Mouse (Mus musculus): ENCODE results near the gene Mark1. TPM values are rescaled to one million over a fixed set of nuclear protein-coding genes. Genes with fewer than 3 reads are reported as not detected.

Gene Mark1
- polyA plus RNA-seq, 1 experiment from 2014 or later = 2.2 TPM

DNA sequence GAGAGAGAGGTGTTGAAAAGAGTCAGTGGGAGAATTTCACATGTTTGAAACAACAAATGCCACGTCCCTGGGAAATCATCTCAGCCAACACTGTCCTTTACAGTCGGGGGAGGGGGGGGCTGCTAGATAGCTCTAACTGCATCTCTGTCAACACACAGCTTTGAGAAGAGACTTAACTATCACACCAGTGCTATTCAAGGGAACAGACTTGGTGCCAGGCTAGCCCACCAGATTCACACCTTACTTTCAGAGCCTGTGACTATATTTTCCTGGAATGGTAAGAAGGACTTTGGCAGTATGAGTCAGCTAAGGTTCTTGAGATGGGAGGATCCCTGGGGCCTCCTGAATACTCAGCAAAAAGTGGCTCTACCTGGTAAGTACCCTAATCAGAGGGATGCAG is 122.1 kb downstream of the Mark1 start:
- H3K4me1 ChIP-seq (ENCODE audit: control insufficient read depth, insufficient read depth, low read length) = 0 out of 2 replicates have a peak, but pooled peaks cover 3% of the 10 kb centered on the region
- no peak overlapping the region for H3K27ac ChIP-seq (ENCODE audit: low read depth, low read length)
- no peaks in the 10 kb centered on the region for H3K36me3 ChIP-seq (ENCODE audit: control insufficient read depth, insufficient read depth, low read length)
- peaks cover 15% of the 10 kb centered on the region for H3K27me3 ChIP-seq (ENCODE audit: control insufficient read depth, insufficient read depth, low read length)
- 48% methylated on average over 2 of the region's 2 CpGs for WGBS (ENCODE audit: insufficient replicate concordance)
- H3K9me3 ChIP-seq (replicated peaks; ENCODE audit: control insufficient read depth, low read length) = no peaks in the 10 kb centered on the region
- no peak overlapping the region for H3K4me2 ChIP-seq
- H3K9ac ChIP-seq (ENCODE audit: low read depth, low read length) = no peak overlapping the region
- H3K4me3 ChIP-seq (ENCODE audit: low read depth, low read length) = no peak overlapping the region
- ATAC-seq (replicated peaks; ENCODE audit: insufficient number of reproducible peaks, low FRiP score, low TSS enrichment) = no peak

- H3K4me2 ChIP-seq = no peak overlapping the region
- no peaks in the 10 kb centered on the region for H3K36me3 ChIP-seq (ENCODE audit: control insufficient read depth, insufficient read depth, low read length)
- H3K4me3 ChIP-seq (ENCODE audit: low read depth, low read length) = no peak overlapping the region
- WGBS (ENCODE audit: insufficient replicate concordance) = 81% methylated on average over 11 of the region's 11 CpGs
- no peak overlapping the region for H3K9ac ChIP-seq (ENCODE audit: low read depth, low read length)
- no peaks in the 10 kb centered on the region for H3K9me3 ChIP-seq (replicated peaks; ENCODE audit: control insufficient read depth, low read length)
- no peak for ATAC-seq (replicated peaks; ENCODE audit: insufficient number of reproducible peaks, low FRiP score, low TSS enrichment)
- no peak overlapping the region for H3K27ac ChIP-seq (ENCODE audit: low read depth, low read length)
- H3K4me1 ChIP-seq (ENCODE audit: control insufficient read depth, insufficient read depth, low read length) = no peaks in the 10 kb centered on the region
- no peaks in the 10 kb centered on the region for H3K27me3 ChIP-seq (ENCODE audit: control insufficient read depth, insufficient read depth, low read length)
Measured at GRCm38 (mm10) chr1:184873910-184874309, 125.5 kb downstream of the Mark1 start.

GRCm38 (mm10) chr1:184872069-184872819 is 127.1 kb downstream of the Mark1 start:
- no peaks in the 10 kb centered on the region for H3K9me3 ChIP-seq (replicated peaks; ENCODE audit: control insufficient read depth, low read length)
- no peak overlapping the region for H3K27ac ChIP-seq (ENCODE audit: low read depth, low read length)
- no peak for ATAC-seq (replicated peaks; ENCODE audit: insufficient number of reproducible peaks, low FRiP score, low TSS enrichment)
- no peak overlapping the region for H3K4me2 ChIP-seq
- H3K4me3 ChIP-seq (ENCODE audit: low read depth, low read length) = no peak overlapping the region
- H3K9ac ChIP-seq (ENCODE audit: low read depth, low read length) = no peak overlapping the region
- no peaks in the 10 kb centered on the region for H3K4me1 ChIP-seq (ENCODE audit: control insufficient read depth, insufficient read depth, low read length)
- H3K27me3 ChIP-seq (ENCODE audit: control insufficient read depth, insufficient read depth, low read length) = no peaks in the 10 kb centered on the region
- 69% methylated on average over 7 of the region's 7 CpGs for WGBS (ENCODE audit: insufficient replicate concordance)
- H3K36me3 ChIP-seq (ENCODE audit: control insufficient read depth, insufficient read depth, low read length) = no peaks in the 10 kb centered on the region

GRCm38 (mm10) chr1:184871506-184871905 is 127.9 kb downstream of the Mark1 start:
- H3K9ac ChIP-seq (ENCODE audit: low read depth, low read length) = no peak overlapping the region
- WGBS (ENCODE audit: insufficient replicate concordance) = 72% methylated on average over 1 of the region's 1 CpGs
- H3K4me3 ChIP-seq (ENCODE audit: low read depth, low read length) = no peak overlapping the region
- no peaks in the 10 kb centered on the region for H3K27me3 ChIP-seq (ENCODE audit: control insufficient read depth, insufficient read depth, low read length)
- H3K4me2 ChIP-seq = no peak overlapping the region
- no peak; the same call in 1 of the 2 replicates for ATAC-seq (replicated peaks; ENCODE audit: insufficient number of reproducible peaks, low FRiP score, low TSS enrichment)
- no peaks in the 10 kb centered on the region for H3K36me3 ChIP-seq (ENCODE audit: control insufficient read depth, insufficient read depth, low read length)
- no peaks in the 10 kb centered on the region for H3K9me3 ChIP-seq (replicated peaks; ENCODE audit: control insufficient read depth, low read length)
- H3K27ac ChIP-seq (ENCODE audit: low read depth, low read length) = no peak overlapping the region
- no peaks in the 10 kb centered on the region for H3K4me1 ChIP-seq (ENCODE audit: control insufficient read depth, insufficient read depth, low read length)

GRCm38 (mm10) chr1:184870646-184871385 is 128.6 kb downstream of the Mark1 start:
- no peaks in the 10 kb centered on the region for H3K4me1 ChIP-seq (ENCODE audit: control insufficient read depth, insufficient read depth, low read length)
- no peak overlapping the region for H3K9ac ChIP-seq (ENCODE audit: low read depth, low read length)
- 69% methylated on average over 11 of the region's 11 CpGs for WGBS (ENCODE audit: insufficient replicate concordance)
- H3K4me2 ChIP-seq = no peak overlapping the region
- no peak for ATAC-seq (replicated peaks; ENCODE audit: insufficient number of reproducible peaks, low FRiP score, low TSS enrichment)
- H3K36me3 ChIP-seq (ENCODE audit: control insufficient read depth, insufficient read depth, low read length) = no peaks in the 10 kb centered on the region
- H3K9me3 ChIP-seq (replicated peaks; ENCODE audit: control insufficient read depth, low read length) = no peaks in the 10 kb centered on the region
- no peak overlapping the region for H3K4me3 ChIP-seq (ENCODE audit: low read depth, low read length)
- no peak overlapping the region for H3K27ac ChIP-seq (ENCODE audit: low read depth, low read length)
- no peaks in the 10 kb centered on the region for H3K27me3 ChIP-seq (ENCODE audit: control insufficient read depth, insufficient read depth, low read length)

- Histone ChIP-seq H3K4me3 (ENCODE audit: low read depth, low read length) (no peak overlapping the region), H3K27me3 (ENCODE audit: control insufficient read depth, insufficient read depth, low read length) (no peaks in the 10 kb centered on the region), H3K4me2 (no peak overlapping the region), H3K9me3 (replicated peaks; ENCODE audit: control insufficient read depth, low read length) (no peaks in the 10 kb centered on the region), H3K27ac (ENCODE audit: low read depth, low read length) (no peak overlapping the region), H3K4me1 (ENCODE audit: control insufficient read depth, insufficient read depth, low read length) (no peaks in the 10 kb centered on the region), H3K36me3 (ENCODE audit: control insufficient read depth, insufficient read depth, low read length) (no peaks in the 10 kb centered on the region), H3K9ac (ENCODE audit: low read depth, low read length) (no peak overlapping the region)
- 71% methylated on average over 4 of the region's 4 CpGs for WGBS (ENCODE audit: insufficient replicate concordance)
- ATAC-seq (replicated peaks; ENCODE audit: insufficient number of reproducible peaks, low FRiP score, low TSS enrichment) = no peak
Measured at GRCm38 (mm10) chr1:184869939-184870565, 129.3 kb downstream of the Mark1 start.

DNA sequence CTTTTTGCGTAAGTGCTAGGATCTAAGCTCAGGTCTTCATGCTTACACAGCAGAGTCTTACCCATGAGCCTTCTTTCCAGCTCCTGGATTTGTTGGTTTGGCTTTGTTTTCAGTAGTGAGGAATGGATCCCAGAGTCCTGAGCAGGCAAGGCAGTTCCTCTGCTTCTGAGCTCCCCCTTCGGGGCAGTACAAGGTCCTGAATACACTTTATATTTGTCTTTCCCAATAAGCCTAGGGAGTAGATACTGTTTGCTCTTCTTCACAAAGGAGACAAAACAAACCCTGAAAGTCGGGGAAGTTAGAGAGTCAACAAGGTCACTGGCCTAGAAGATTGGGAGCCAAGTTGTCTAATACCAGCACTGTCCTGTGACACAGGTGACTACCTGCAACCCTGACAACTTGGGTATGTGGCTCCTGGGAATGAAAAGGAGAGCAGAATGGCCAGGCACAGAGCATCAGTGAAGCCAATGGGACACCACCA is 131.7 kb downstream of the Mark1 start:
- no peak for ATAC-seq (replicated peaks; ENCODE audit: insufficient number of reproducible peaks, low FRiP score, low TSS enrichment)
- WGBS (ENCODE audit: insufficient replicate concordance) = 65% methylated on average over 3 of the region's 3 CpGs
- Histone ChIP-seq H3K9me3 (replicated peaks; ENCODE audit: control insufficient read depth, low read length) (no peaks in the 10 kb centered on the region), H3K9ac (ENCODE audit: low read depth, low read length) (no peak overlapping the region), H3K4me1 (ENCODE audit: control insufficient read depth, insufficient read depth, low read length) (no peaks in the 10 kb centered on the region), H3K4me3 (ENCODE audit: low read depth, low read length) (no peak overlapping the region), H3K27ac (ENCODE audit: low read depth, low read length) (no peak overlapping the region), H3K36me3 (ENCODE audit: control insufficient read depth, insufficient read depth, low read length) (no peaks in the 10 kb centered on the region), H3K27me3 (ENCODE audit: control insufficient read depth, insufficient read depth, low read length) (no peaks in the 10 kb centered on the region), H3K4me2 (no peak overlapping the region)

DNA sequence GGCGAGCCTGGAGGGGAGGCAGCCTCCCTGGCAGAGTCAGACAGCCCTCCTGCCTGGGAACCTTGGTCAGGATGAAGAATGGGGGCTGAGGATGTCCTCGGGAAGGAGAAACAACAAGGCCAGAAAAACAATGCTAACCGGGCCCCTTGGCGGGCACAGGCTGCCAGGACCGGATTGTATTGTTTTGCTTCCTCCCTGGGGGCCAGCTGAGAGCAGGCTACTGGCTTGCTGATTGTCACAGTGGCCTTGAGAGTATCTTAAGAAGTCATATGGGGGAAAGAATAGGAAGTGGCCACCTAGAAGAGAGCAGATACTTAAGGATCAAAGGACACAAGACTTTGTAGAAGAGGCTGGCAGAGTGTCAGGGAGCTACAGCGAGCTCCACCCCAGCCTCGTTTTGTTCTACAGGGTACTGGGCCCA is 135.0 kb downstream of the Mark1 start:
- peak overlapping the region; percentile 64 for H3K27ac ChIP-seq (ENCODE audit: low read depth, low read length)
- no peaks in the 10 kb centered on the region for H3K27me3 ChIP-seq (ENCODE audit: control insufficient read depth, insufficient read depth, low read length)
- H3K4me3 ChIP-seq (ENCODE audit: low read depth, low read length) = no peak overlapping the region
- 26% methylated on average over 7 of the region's 7 CpGs for WGBS (ENCODE audit: insufficient replicate concordance)
- no peaks in the 10 kb centered on the region for H3K36me3 ChIP-seq (ENCODE audit: control insufficient read depth, insufficient read depth, low read length)
- no peak for ATAC-seq (replicated peaks; ENCODE audit: insufficient number of reproducible peaks, low FRiP score, low TSS enrichment)
- no peaks in the 10 kb centered on the region for H3K9me3 ChIP-seq (replicated peaks; ENCODE audit: control insufficient read depth, low read length)
- H3K4me2 ChIP-seq = no peak overlapping the region
- H3K4me1 ChIP-seq (ENCODE audit: control insufficient read depth, insufficient read depth, low read length) = no peaks in the 10 kb centered on the region
- H3K9ac ChIP-seq (ENCODE audit: low read depth, low read length) = no peak overlapping the region
